Mouse (Mus musculus) bone marrow macrophage, adult 2 months (primary cell): ENCODE data around the gene Brd4.

Source experiments
- CTCF ChIP-seq: IDR thresholded peaks from 2 replicates; pipeline ENCODE4 v1.5.1; 2012; ENCODE audit warnings: low read depth, mild to moderate bottlenecking, low read length, moderate library complexity
- POLR2A ChIP-seq: IDR thresholded peaks from 2 replicates; pipeline ENCODE4 v1.6.1; 2012; ENCODE audit warnings: mild to moderate bottlenecking, low read depth, low read length, borderline replicate concordance

GRCm38 (mm10) chr17:32317708-32318107, 33.2 kb upstream of the Brd4 start:
- TF ChIP-seq CTCF (no peak), POLR2A (no peak)
